Mouse (Mus musculus): ENCODE measurements around the gene Slc17a7.
"Not testable (repeated sequence)": the region's sequence is repeated elsewhere in the genome, so short reads cannot be mapped to it uniquely, and the experiment has no call there.

Gene Slc17a7

GRCm38 (mm10) chr7:45163735-45164490 is at the start of gene Slc17a7:
TSS of gene Slc17a7 (plus strand) at chr7:45163949.
- peak; percentile 74 for DNase-seq (ENCODE audit: low read depth, low spot score)

- no peak for DNase-seq (ENCODE audit: low read depth, low spot score)
These were observed 46.2 kb upstream of the Slc17a7 start for GRCm38 (mm10) chr7:45117566-45117965.

- peak; percentile 71 for DNase-seq (ENCODE audit: low read depth, low spot score)
These were observed 45.4 kb upstream of the Slc17a7 start for GRCm38 (mm10) chr7:45118336-45118735.

GRCm38 (mm10) chr7:45119780-45120709 is 43.7 kb upstream of the Slc17a7 start:
- DNase-seq (ENCODE audit: low read depth, low spot score), result peak; percentile 34

- peak; percentile 76 for DNase-seq (ENCODE audit: low read depth, low spot score)
These were observed 42.3 kb upstream of the Slc17a7 start for GRCm38 (mm10) chr7:45121404-45121803.

- DNase-seq (ENCODE audit: low read depth, low spot score), result peak; percentile 35
These were observed 41.8 kb upstream of the Slc17a7 start for GRCm38 (mm10) chr7:45121966-45122365.

GRCm38 (mm10) chr7:45122561-45123185 is 41.1 kb upstream of the Slc17a7 start:
- DNase-seq (ENCODE audit: low read depth, low spot score), result no peak

GRCm38 (mm10) chr7:45123186-45123570 is 40.6 kb upstream of the Slc17a7 start:
- peak; percentile 61 for DNase-seq (ENCODE audit: low read depth, low spot score)

- peak; percentile 100 for DNase-seq (ENCODE audit: low read depth, low spot score)
These were observed 39.3 kb upstream of the Slc17a7 start, which contains the start of gene Rps11 for GRCm38 (mm10) chr7:45124224-45125143. TSS of gene Rps11 (minus strand) at chr7:45124439.

GRCm38 (mm10) chr7:45125144-45125600 is 38.6 kb upstream of the Slc17a7 start:
- peak; percentile 82 for DNase-seq (ENCODE audit: low read depth, low spot score)

GRCm38 (mm10) chr7:45125649-45126048 is 38.1 kb upstream of the Slc17a7 start:
- DNase-seq (ENCODE audit: low read depth, low spot score), result not testable (repeated sequence)

- peak; percentile 44 for DNase-seq (ENCODE audit: low read depth, low spot score)
These were observed 37.5 kb upstream of the Slc17a7 start for GRCm38 (mm10) chr7:45126147-45126843.

- DNase-seq (ENCODE audit: low read depth, low spot score), result peak; percentile 58
These were observed 36.7 kb upstream of the Slc17a7 start for GRCm38 (mm10) chr7:45126844-45127699.

- no peak for DNase-seq (ENCODE audit: low read depth, low spot score)
These were observed 36.0 kb upstream of the Slc17a7 start for GRCm38 (mm10) chr7:45127700-45128224.

- DNase-seq (ENCODE audit: low read depth, low spot score), result peak; percentile 99
These were observed 35.0 kb upstream of the Slc17a7 start, which contains the start of gene Rpl13a for GRCm38 (mm10) chr7:45128624-45129246. TSS of gene Rpl13a (minus strand) at chr7:45128761.

- DNase-seq (ENCODE audit: low read depth, low spot score), result no peak
These were observed 34.4 kb upstream of the Slc17a7 start for GRCm38 (mm10) chr7:45129318-45129717.

GRCm38 (mm10) chr7:45129776-45130512 is 33.8 kb upstream of the Slc17a7 start:
- DNase-seq (ENCODE audit: low read depth, low spot score), result no peak

- no peak for DNase-seq (ENCODE audit: low read depth, low spot score)
These were observed 31.9 kb upstream of the Slc17a7 start for GRCm38 (mm10) chr7:45131850-45132249.
